In the genomic region with DNA sequence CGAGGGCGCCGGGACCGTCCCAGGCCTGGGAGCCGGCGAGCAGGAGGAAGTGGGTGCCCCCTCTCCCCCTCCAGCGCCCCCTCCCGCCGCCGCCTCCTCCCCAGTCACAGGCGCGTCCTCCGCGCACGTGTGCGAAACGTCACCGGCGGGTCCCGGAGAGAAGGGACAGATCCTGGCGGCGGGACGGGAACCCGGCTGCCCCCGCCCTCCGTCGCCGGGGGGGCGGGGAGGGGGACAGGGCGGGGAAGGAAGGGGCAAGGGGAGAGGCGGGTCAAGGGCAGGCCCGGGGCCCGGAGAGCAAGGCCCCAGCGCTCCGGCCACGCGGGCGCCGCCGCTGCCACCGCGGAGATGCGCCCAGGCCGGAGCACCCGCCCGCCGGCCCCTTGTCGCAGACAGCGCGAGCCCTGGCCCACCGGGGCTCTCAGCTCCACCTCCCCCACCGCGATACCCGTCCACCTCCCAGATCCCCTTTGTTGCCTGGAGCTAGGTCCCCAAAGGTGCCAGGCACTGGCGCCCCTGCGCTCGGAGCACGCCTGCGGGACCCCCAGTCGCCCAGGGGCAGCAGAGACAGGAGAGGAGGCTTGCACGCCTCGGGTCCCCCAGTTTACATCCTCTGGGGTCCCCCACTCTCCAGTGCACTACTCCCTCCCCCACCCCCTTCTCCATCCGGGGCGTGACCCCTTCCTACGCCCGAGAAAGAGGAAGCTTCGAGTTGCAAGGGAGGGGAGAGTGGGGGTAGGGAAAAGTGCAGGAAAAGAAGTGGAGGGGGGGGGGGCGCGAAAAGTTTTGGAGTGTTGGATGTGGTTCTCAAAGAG, we compare ENCODE assay signal across 8 mouse cellular contexts. TPM values are rescaled to one million over a fixed set of nuclear protein-coding genes. Genes with fewer than 3 reads are reported as not detected.
DNase-seq lines count a peak whose midpoint lies in the region; ATAC-seq lines count a peak whose summit lies in the region.

No protein-coding gene starts in this region.

- DNase-seq in R1 (ENCODE audit: low read depth, low spot score) = peak; percentile 87
- peak; percentile 47 to 72 for DNase-seq in cerebellum, postnatal 36 days
- DNase-seq in gastrocnemius, postnatal 10 days = peak; percentile 82
- DNase-seq in induced T-regulatory cell, adult 2 months (ENCODE audit: low read depth) = peak; percentile 89
- peak; percentile 64 to 76 for DNase-seq in left cerebral cortex, postnatal 14 days (ENCODE audit: low spot score in 2 of 2)
- peak; percentile 88 to 90 for DNase-seq in right cerebral cortex, postnatal 10 days (ENCODE audit: low spot score in 2 of 2)
- DNase-seq in urinary bladder, postnatal 14 days (ENCODE audit: low spot score) = peak; percentile 81

- peak; percentile 32 for ATAC-seq in megakaryocyte progenitor cell, adult 5-6 weeks (replicated peaks; ENCODE audit: poor library complexity)

- intact Hi-C loops in left cerebral cortex, postnatal 14 days (cut with DNase I) = loop anchor here (2.0 to 10.0 kb wide), 4 partner anchors 67 to 270 kb away; a partner anchor contains a TSS

RNA-seq across cellular contexts. Expression of a gene that starts 1.4 kb away (rescaled TPM):
- 10 to 100 TPM; 11.0 to 14.2 TPM for total RNA-seq in gastrocnemius, postnatal 10 days (2021)
- total RNA-seq in left cerebral cortex, postnatal 14 days (2021) = 10 to 100 TPM; 18.7 to 19.2 TPM
- total RNA-seq in megakaryocyte progenitor cell, adult 5-6 weeks (2015) = 16.9 and 17.8 TPM in 2 replicates
- 11.8 and 12.4 TPM in 2 replicates for total RNA-seq in megakaryocyte progenitor cell, adult 5-6 weeks (2017)

Comparison
In these comparisons a context has a peak if more than half of its experiments do, and no peak if none do; other contexts are left out.
1. Peak in every context shown above with its lines: DNase-seq and ATAC-seq.